Mouse (Mus musculus): ENCODE measurements at regions not wholly inside any gene's neighbourhood (a gene's known extent, or its start where the extent isn't known, plus 50 kb on each side); places are given as distances from the start of the nearest gene placed in this dataset.

DNA sequence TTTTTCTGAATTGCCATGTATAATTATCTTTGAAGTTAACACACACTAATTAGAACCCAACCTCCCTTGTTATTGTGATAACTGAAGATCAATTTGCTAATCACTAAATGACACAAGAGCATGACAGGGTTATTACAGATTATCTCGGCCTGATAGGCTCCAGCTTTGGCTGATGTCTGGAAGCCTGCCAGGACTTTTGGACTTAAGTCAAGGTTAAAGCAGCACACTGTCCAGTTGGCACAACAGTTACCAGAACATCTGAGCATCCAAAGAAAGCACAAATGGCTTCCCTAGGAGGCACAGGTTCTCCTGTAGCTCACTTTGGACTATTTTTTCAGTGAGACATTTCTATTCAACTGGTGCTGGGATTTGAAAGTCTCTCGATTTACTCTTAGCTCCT is 475.0 kb upstream of the A730009L09Rik start:
- DNase-seq (ENCODE audit: low spot score in 2 of 2): no peak

DNA sequence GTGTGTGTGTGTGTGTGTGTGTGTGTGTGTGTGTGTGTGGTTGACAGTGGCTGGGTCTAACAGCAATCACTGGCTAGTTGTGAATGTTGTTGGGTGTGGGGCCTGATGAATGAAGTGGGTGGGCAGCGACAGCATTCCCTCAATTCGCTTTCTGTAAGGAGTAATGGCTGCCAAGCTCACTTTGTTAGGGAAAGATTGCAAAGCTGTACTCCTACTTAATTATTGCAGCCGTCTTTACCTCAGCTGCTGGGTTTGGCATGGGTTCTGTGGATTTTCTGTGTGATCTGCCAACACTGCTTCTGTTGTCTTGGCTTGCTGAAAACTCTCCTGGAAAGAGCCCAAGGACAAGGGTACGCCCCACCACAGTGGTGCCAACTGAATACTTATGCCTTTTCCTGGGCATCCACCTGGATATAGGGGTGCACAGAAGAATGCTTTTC is 472.9 kb upstream of the A730009L09Rik start:
- DNase-seq (ENCODE audit: low spot score in 2 of 2): peak; percentile 16 to 50

DNA sequence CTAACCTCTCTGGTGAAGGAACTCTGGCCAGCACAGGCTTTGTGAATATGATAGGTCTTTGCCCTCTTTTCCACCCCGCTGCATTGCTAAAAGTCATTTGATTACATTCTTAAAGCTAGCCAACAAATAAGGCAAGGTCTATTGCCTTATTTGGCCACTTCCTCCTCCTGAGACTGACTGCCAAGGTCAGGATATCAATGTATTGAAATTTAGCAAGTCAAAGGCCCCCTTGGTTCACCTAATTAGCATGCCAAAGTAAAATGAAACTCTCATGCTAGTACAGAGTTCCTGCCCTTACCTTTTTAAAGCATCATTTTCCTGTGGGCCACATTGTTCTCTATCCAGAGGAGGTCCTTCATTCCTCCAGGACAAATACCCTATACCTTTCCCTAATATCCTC is 469.6 kb upstream of the A730009L09Rik start:
- no peak for DNase-seq (ENCODE audit: low spot score in 2 of 2)
